Mouse (Mus musculus) E14TG2a.4 (cell line): ENCODE results near the gene Tctn3.
"Not testable (repeated sequence)": the region's sequence is repeated elsewhere in the genome, so short reads cannot be mapped to it uniquely, and the experiment has no call there.

Source experiments
- H3K27me3 ChIP-seq: 2 replicates; pipeline ENCODE4 v1.6.1; 2014; ENCODE audit warnings: low read length, control low read depth; ENCODE audit not compliant: insufficient read depth
- H3K36me3 ChIP-seq: 2 replicates; pipeline ENCODE4 v1.6.1; 2014; ENCODE audit warnings: low read length, control low read depth; ENCODE audit not compliant: insufficient read depth
- H3K4me1 ChIP-seq: replicated peaks from 2 replicates; pipeline ENCODE4 v1.6.1; 2014; ENCODE audit warnings: low read depth, low read length, control low read depth
- H3K4me3 ChIP-seq: replicated peaks from 2 replicates; pipeline ENCODE4 v1.5.1; 2014; ENCODE audit warnings: mild to moderate bottlenecking, low read length
- H3K9me3 ChIP-seq: 2 replicates; pipeline ENCODE4 v1.6.1; 2014; ENCODE audit warnings: low read length, control low read depth
- CTCF ChIP-seq: conservative IDR thresholded peaks from 2 replicates; pipeline ENCODE4 v1.5.1; 2014; ENCODE audit warnings: low read length
- NANOG ChIP-seq: IDR thresholded peaks from 2 replicates; pipeline ENCODE4 v1.6.1; 2014; ENCODE audit warnings: borderline replicate concordance, low read length, mixed read lengths
- POU5F1 ChIP-seq: IDR thresholded peaks from 2 replicates; pipeline ENCODE4 v1.6.1; 2014; ENCODE audit warnings: low read length, borderline replicate concordance

The Tctn3 gene

DNA sequence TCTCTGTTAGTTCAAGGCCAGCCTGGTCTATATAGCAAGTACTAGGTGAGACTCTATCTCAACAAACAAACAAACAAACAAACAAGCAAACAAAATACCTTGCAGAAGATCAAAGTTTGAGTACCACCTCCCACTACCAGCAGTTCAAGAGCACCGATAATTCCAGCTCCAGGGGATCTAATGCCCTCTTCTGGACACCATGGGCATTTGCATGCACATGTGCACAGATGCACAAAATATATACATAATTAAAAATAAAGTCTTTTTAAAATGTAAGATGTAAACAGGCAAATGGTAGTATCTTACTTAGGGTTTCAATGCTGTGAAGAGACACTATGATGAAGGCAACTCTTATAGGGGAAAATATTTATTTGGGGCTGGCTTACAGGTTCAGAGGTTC lies 21.1 kb upstream of the Tctn3 start:
- H3K27me3 ChIP-seq = no peaks in the 10 kb centered on the region; the same call in 1 of the 2 replicates
- no peaks in the 10 kb centered on the region for H3K36me3 ChIP-seq
- no peaks in the 10 kb centered on the region; the same call in 1 of the 2 replicates for H3K9me3 ChIP-seq
- H3K4me1 ChIP-seq = peaks cover 15% of the 10 kb centered on the region
- H3K4me3 ChIP-seq = no peak overlapping the region
- no peak for TF ChIP-seq POU5F1
- peak; percentile 55 for TF ChIP-seq CTCF

DNA sequence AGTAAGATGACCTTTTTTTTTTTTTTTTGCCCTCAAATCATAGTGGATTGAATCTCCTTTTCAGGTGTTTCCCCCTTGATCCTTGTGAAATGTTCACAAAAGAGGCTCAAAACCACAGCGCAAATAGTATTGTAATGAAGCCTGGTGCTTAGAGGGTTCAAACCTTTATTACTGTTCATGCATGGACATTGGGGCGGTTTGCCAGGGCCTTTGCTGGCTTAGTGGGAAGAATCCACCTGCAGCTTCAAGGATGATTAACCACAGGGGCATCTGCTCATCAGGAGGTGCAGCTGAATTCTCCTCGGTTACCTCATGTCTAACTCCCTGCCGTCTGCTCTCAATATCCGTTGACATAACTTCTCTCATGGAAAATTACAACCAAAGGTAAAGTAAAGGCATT lies 20.6 kb upstream of the Tctn3 start:
- H3K4me1 ChIP-seq = peaks cover 10% of the 10 kb centered on the region

DNA sequence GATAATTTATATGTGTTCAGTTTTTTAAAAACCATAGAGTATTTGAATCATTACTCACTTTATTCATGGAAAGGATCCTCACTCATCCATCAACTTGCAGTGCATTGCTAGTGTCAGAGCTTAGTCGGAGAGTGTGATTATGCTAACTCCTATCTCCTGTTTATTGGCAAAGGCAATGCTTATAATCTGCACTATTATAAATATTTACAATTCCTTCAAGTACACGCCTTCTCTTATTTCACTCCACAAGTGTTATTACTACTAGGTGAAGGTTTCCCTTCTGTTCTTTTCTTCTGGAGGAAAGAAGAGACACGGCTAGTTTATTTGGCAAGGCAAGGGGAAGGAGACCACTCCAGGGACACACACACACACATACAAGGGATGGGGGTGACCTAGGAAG lies 20.2 kb upstream of the Tctn3 start:
- Histone ChIP-seq H3K27me3 (no peaks in the 10 kb centered on the region), H3K36me3 (no peaks in the 10 kb centered on the region), H3K4me1 (peaks cover 6% of the 10 kb centered on the region), H3K9me3 (no peaks in the 10 kb centered on the region; the same call in 1 of the 2 replicates), H3K4me3 (no peak overlapping the region)
- TF ChIP-seq POU5F1 = no peak

More for the DNA sequence above, 20.6 kb upstream of the Tctn3 start:
- Histone ChIP-seq H3K4me3 (no peak overlapping the region), H3K9me3 (no peaks in the 10 kb centered on the region; the same call in 1 of the 2 replicates), H3K27me3 (no peaks in the 10 kb centered on the region; the same call in 1 of the 2 replicates), H3K36me3 (no peaks in the 10 kb centered on the region)
- TF ChIP-seq NANOG = no peak

DNA sequence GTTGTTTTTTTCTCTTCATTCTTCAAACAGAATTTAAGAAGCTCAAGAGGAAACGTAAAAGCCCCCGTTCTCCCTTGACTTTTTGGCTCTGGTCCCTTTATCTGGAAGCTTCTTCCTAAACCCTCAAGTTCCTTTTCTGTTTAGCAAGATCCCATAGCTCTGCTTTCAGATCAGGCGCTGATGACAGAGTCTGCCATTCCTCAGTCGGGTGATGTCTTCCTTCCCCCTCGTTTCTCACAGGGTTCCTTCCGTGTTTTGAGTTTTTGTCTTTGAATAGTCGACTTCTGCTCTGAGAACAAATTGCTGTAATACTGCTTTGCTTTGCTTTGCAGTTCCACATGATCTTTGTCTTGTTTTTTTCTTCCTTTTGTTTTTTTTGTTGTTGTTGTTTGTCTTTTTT lies 18.6 kb upstream of the Tctn3 start:
- no peaks in the 10 kb centered on the region for H3K4me1 ChIP-seq
- no peak for TF ChIP-seq NANOG
- TF ChIP-seq POU5F1 = no peak
- no peak for TF ChIP-seq CTCF
- H3K36me3 ChIP-seq = no peaks in the 10 kb centered on the region
- H3K9me3 ChIP-seq = no peaks in the 10 kb centered on the region; the same call in 1 of the 2 replicates
- H3K4me3 ChIP-seq = no peak overlapping the region
- no peaks in the 10 kb centered on the region for H3K27me3 ChIP-seq

DNA sequence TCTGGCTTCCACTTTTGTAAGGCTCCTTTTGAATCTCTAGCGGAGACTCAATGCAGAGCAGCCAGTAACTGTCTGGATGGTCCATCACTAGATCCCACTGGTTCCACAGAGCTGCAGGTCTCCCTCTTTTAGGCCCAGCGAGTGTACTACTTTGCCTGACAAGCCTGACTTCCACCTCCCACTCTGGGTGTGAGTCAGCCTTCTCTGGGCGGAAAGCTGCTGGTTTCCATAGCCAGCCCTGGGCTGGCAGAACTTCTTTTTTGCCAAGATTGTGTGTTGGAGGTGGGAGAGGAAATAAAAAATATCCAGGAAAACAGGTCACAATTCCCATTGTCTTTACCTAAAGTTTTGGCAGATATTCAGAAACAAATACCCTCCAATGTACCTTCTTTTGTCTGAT lies 18.1 kb upstream of the Tctn3 start:
- Histone ChIP-seq H3K9me3 (no peaks in the 10 kb centered on the region; the same call in 1 of the 2 replicates), H3K4me3 (no peak overlapping the region), H3K4me1 (no peaks in the 10 kb centered on the region), H3K27me3 (no peaks in the 10 kb centered on the region), H3K36me3 (no peaks in the 10 kb centered on the region)
- TF ChIP-seq POU5F1 (no peak), CTCF (no peak), NANOG (no peak)

DNA sequence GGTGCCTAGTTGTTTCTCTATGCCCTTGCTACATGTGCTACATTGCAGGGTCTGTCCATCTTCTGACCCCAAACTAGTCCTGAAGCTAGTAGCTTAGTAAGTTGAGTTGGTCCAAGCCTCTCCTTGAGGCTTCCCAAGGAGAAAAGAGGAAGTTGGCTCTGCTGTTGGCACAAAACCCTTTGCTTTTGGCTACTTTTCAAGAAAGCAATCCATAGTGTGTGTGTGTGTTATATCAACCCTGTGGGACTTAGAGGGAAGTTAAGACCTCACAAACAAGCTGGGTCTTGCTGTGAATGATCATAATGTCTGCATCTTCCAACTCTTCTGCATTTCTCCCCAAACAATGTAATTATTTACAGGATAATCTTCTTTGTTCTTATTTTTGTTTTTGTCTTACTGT lies 16.9 kb upstream of the Tctn3 start:
- no peaks in the 10 kb centered on the region for H3K9me3 ChIP-seq
- no peak overlapping the region for H3K4me3 ChIP-seq
- H3K36me3 ChIP-seq = no peaks in the 10 kb centered on the region
- TF ChIP-seq NANOG (no peak), CTCF (no peak)
- H3K27me3 ChIP-seq = no peaks in the 10 kb centered on the region
- no peaks in the 10 kb centered on the region for H3K4me1 ChIP-seq

DNA sequence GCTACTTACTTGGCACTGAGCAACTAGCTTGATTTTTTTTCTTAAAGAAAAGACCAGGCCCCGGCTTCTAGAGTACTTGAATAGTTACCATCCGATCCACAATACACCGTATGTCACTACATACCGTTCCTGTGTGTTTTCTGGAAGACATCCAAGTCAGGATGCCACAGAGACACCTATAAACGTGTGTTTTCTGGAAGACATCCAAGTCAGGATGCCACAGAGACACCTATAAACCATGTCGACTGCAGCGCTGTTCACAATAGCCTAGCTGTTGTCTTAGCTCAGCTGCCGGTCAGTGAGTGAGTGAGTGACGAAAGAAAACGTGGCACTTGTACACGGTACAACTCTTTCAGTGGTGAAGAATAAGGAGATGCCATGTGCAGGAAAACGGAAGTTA lies 13.9 kb upstream of the Tctn3 start:
- Histone ChIP-seq H3K4me1 (no peaks in the 10 kb centered on the region), H3K4me3 (no peak overlapping the region), H3K36me3 (no peaks in the 10 kb centered on the region), H3K9me3 (no peaks in the 10 kb centered on the region), H3K27me3 (no peaks in the 10 kb centered on the region)
- TF ChIP-seq CTCF = no peak
- no peak for TF ChIP-seq POU5F1
- no peak for TF ChIP-seq NANOG

DNA sequence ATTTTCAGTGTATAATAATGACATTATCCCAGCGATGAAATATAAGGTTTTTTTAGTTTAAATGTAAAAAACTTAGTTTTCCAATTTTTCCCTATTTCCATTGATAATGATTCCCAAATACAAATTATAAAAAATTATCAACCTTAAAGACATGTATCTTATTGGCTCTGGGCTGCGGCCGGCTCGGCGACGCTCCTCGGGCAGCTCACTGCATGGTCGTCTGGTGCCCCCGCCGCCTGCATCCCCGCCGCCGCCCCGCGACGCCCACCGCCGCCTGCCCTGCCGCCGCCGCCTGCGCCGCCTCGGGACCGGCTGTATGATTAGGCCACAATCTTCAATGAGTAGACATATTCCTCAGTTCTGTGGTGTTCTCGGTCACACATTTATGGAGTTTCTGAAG lies 9.6 kb upstream of the Tctn3 start:
- not testable (repeated sequence) for H3K9me3 ChIP-seq, H3K36me3 ChIP-seq, H3K27me3 ChIP-seq, H3K4me3 ChIP-seq, H3K4me1 ChIP-seq

DNA sequence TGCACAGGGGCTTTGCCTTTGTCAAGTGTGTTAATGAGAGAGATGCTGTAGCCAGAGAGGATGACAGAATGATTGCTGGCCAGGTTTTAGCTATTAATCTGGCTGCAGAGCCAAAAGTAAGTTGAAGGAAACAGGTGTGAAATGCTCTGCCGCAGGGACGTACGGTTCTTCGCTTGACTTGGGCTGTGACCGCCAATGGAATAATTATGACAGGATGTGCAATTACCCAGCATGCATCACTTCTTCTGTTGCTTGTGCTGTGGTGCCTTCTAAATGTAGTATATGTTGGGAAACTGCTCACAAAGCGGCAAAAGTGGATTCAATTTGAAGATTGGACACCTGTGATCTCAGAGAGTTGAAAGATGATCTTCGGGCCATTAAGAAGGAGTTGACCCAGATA lies 4.0 kb upstream of the Tctn3 start:
- TF ChIP-seq POU5F1 = no peak
- TF ChIP-seq NANOG = no peak
- TF ChIP-seq CTCF = no peak
- Histone ChIP-seq H3K27me3 (0 out of 2 replicates have a peak, but pooled peaks cover 13% of the 10 kb centered on the region), H3K4me1 (peaks cover 10% of the 10 kb centered on the region), H3K36me3 (no peaks in the 10 kb centered on the region), H3K9me3 (no peaks in the 10 kb centered on the region), H3K4me3 (no peak overlapping the region)

DNA sequence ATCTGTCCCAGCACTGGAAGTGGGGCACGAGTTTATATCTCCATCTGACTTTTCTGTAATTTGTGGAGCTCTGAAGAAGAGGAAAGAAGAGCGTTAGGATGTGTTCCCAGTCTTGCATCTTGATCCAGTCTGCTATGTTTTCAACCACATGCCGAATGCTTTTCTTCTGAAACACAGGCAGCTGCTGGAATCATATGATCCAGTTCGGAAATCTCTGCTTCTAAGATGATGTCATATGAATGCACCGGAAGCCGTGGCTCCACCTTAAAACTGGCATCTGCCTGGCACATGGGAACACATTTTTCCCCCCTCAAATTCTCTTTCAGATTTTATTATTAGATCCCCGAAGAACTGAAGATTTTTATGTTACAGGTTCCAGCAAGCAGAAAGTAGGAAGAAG lies 2.8 kb upstream of the Tctn3 start:
- no peak for TF ChIP-seq NANOG
- no peak for TF ChIP-seq POU5F1
- TF ChIP-seq CTCF = no peak

More for the DNA sequence above, 2.8 kb upstream of the Tctn3 start:
- no peak overlapping the region for H3K4me3 ChIP-seq
- H3K27me3 ChIP-seq = peaks cover 19% of the 10 kb centered on the region; the same call in 1 of the 2 replicates
- peaks cover 11% of the 10 kb centered on the region for H3K4me1 ChIP-seq
- no peaks in the 10 kb centered on the region for H3K36me3 ChIP-seq
- H3K9me3 ChIP-seq = no peaks in the 10 kb centered on the region
